Mouse (Mus musculus): ENCODE measurements around the gene Brinp3. TPM values are rescaled to one million over a fixed set of nuclear protein-coding genes. Genes with fewer than 3 reads are reported as not detected.

Gene Brinp3
- polyA plus RNA-seq, 1 experiment, result 0.12 TPM

DNA sequence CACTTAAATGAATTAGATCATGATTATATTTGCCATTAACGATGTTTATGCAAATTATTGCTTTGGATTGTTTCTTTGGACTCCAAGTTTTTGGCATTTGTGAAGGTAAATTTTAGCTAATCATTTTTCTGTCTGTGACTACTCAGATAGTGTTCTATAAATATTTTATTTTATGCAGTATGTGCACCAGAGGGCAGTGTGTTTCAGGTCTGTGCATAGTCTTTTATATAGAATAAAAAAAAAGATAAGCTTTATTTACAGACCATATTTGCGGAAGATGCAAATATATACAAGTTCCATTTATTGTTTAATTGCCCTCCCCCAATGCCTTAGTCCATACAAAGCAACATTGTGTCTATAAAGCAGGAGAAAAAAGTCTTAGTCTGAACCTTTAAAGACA, 20.8 kb downstream of the Brinp3 start:
- DNase-seq, result no peak
- H3K36me3 ChIP-seq (ENCODE audit: control insufficient read depth, insufficient read depth, low read length), result no peaks in the 10 kb centered on the region
- H3K27ac ChIP-seq (ENCODE audit: control insufficient read depth, insufficient read depth, low read length), result no peak overlapping the region
- H3K27me3 ChIP-seq (ENCODE audit: control insufficient read depth, insufficient read depth, low read length), result no peaks in the 10 kb centered on the region
- H3K4me1 ChIP-seq (replicated peaks; ENCODE audit: control insufficient read depth, insufficient read depth, low read length), result no peaks in the 10 kb centered on the region
- 76% methylated on average over 2 of the region's 2 CpGs for WGBS
- no peak for TF ChIP-seq POLR2A (IDR thresholded peaks at IDR 0.05; ENCODE audit: control insufficient read depth, extremely low read depth, insufficient read depth, low read length, poor library complexity)
- TF ChIP-seq CTCF (IDR thresholded peaks at IDR 0.05; ENCODE audit: borderline replicate concordance, control insufficient read depth, extremely low read depth, insufficient read depth, low read length, poor library complexity), result no peak
- H3K4me3 ChIP-seq (ENCODE audit: control insufficient read depth, insufficient read depth, low read length), result no peak overlapping the region

DNA sequence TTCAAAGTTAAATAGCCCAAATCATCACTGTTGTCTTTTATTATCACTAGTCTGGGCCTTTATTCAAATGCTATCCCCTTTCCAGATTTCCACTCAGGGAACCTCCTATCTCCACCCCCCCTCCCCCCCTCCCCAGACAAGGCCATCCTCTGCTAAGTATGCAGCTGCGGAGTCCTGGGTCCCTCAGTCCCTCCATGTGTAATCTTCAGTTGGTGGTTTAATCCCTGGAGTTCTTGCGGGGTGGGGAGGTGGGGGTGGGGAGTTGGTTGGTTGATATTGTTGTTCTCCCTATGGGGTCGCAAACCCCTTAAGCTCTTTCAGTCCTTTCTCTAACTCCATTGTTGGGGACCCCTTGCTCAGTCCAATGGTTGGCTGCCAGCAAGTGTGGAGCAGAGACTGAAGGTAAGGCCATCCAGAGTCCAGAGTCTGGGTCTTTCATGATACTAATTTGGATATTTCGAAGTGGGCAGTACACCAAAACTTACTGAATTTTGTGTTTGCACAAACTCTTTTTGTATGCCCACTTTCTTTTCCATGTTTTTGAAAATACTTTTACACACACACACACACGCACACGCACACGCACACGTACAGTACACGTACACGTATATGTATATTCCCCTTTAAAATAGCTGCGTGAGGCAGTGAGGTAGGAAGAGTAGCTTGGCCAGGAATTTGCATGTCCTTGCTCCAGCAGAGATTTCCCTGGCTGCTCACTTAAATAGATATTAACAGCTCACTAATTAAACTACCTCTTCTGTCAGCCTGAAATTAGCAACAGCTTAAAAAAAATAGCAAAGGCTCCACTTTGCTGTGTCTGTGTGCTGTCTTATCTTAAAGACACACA, 29.4 kb downstream of the Brinp3 start:
- 84% methylated on average over 11 of the region's 11 CpGs for WGBS
- H3K27ac ChIP-seq (ENCODE audit: control insufficient read depth, insufficient read depth, low read length), result no peak overlapping the region

DNA sequence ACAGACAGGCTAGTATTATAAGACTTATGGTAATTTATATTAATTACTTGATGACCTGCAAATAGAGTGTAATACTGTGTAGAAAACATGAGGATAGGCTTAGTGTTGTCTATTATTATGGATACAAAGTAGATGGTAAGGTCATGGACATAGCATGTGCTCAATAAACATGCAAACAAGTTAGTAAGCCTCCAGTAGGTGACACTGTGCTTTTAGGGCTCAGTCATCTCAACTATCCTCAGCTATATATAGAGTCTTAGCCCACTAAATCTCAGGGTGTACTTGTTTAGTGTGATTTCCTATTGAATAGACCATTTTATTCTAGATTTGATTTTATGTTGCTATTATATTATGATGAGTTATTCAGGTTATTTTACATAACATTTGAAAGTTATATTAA, 34.0 kb downstream of the Brinp3 start:
- no peaks in the 10 kb centered on the region for H3K27me3 ChIP-seq (ENCODE audit: control insufficient read depth, insufficient read depth, low read length)
- H3K4me3 ChIP-seq (ENCODE audit: control insufficient read depth, insufficient read depth, low read length), result no peak overlapping the region
- no peak overlapping the region for H3K27ac ChIP-seq (ENCODE audit: control insufficient read depth, insufficient read depth, low read length)
- H3K36me3 ChIP-seq (ENCODE audit: control insufficient read depth, insufficient read depth, low read length), result no peaks in the 10 kb centered on the region
- no peak for DNase-seq
- no peaks in the 10 kb centered on the region for H3K4me1 ChIP-seq (replicated peaks; ENCODE audit: control insufficient read depth, insufficient read depth, low read length)
- no peak for TF ChIP-seq CTCF (IDR thresholded peaks at IDR 0.05; ENCODE audit: borderline replicate concordance, control insufficient read depth, extremely low read depth, insufficient read depth, low read length, poor library complexity)
- no peak for TF ChIP-seq POLR2A (IDR thresholded peaks at IDR 0.05; ENCODE audit: control insufficient read depth, extremely low read depth, insufficient read depth, low read length, poor library complexity)

More for the DNA sequence above, 29.4 kb downstream of the Brinp3 start:
- Histone ChIP-seq H3K36me3 (ENCODE audit: control insufficient read depth, insufficient read depth, low read length) (no peaks in the 10 kb centered on the region), H3K4me1 (replicated peaks; ENCODE audit: control insufficient read depth, insufficient read depth, low read length) (no peaks in the 10 kb centered on the region), H3K27me3 (ENCODE audit: control insufficient read depth, insufficient read depth, low read length) (no peaks in the 10 kb centered on the region), H3K4me3 (ENCODE audit: control insufficient read depth, insufficient read depth, low read length) (no peak overlapping the region)
- TF ChIP-seq CTCF (IDR thresholded peaks at IDR 0.05; ENCODE audit: borderline replicate concordance, control insufficient read depth, extremely low read depth, insufficient read depth, low read length, poor library complexity) (no peak), POLR2A (IDR thresholded peaks at IDR 0.05; ENCODE audit: control insufficient read depth, extremely low read depth, insufficient read depth, low read length, poor library complexity) (no peak)
- no peak for DNase-seq

DNA sequence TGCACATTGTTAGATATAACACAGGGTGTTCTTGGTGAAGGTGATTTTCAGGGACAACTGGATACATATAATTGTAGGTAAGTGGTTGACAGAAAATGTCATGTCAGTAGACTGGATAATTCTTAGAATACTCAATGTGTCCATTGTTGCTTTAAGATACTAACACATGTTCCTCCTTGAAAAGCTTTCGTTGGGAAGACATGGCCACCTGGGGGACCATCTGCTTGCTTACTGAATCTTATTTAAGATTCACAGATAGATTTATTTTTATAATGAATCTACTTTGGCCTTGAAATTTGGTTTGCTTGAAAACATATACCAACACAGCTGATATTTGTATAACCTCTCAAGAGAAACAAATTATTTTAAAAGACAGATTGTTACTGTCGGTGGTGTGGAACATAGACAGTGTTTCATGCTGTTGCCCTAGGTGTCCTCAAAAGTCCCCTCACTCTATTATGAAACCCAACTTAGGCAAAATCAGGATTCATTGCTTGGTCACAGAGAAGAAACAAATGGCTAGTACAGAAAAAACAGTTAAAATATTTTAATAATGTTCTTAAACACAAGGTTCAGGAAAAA, 52.4 kb downstream of the Brinp3 start:
- Histone ChIP-seq H3K4me3 (ENCODE audit: control insufficient read depth, insufficient read depth, low read length) (no peak overlapping the region), H3K27me3 (ENCODE audit: control insufficient read depth, insufficient read depth, low read length) (no peaks in the 10 kb centered on the region), H3K4me1 (replicated peaks; ENCODE audit: control insufficient read depth, insufficient read depth, low read length) (no peaks in the 10 kb centered on the region), H3K27ac (ENCODE audit: control insufficient read depth, insufficient read depth, low read length) (no peak overlapping the region), H3K36me3 (ENCODE audit: control insufficient read depth, insufficient read depth, low read length) (no peaks in the 10 kb centered on the region)
- no peak for DNase-seq
- 95% methylated on average over 2 of the region's 2 CpGs for WGBS
- TF ChIP-seq CTCF (IDR thresholded peaks at IDR 0.05; ENCODE audit: borderline replicate concordance, control insufficient read depth, extremely low read depth, insufficient read depth, low read length, poor library complexity) (no peak), POLR2A (IDR thresholded peaks at IDR 0.05; ENCODE audit: control insufficient read depth, extremely low read depth, insufficient read depth, low read length, poor library complexity) (no peak)

DNA sequence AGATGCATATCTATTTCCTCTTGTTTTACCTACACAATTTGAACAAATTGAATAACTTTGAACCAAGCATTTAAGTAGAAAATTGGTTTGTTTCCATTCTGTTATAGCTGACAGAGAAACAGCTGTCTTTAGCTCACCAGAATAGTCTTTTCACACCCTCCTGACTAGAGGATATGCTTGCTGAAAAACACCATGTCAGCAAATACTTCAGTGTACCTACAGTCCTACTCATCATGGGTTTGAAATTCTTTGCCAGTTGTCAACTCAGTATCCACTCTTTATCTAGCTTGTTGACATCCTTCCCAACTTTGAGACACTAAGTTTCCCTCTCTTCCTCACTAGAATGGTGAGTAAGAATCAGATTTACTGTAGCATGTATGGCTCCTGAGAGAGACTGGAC, 62.4 kb downstream of the Brinp3 start:
- no peak overlapping the region for H3K4me3 ChIP-seq (ENCODE audit: control insufficient read depth, insufficient read depth, low read length)
- no peaks in the 10 kb centered on the region for H3K36me3 ChIP-seq (ENCODE audit: control insufficient read depth, insufficient read depth, low read length)
- no peak for DNase-seq
- no peaks in the 10 kb centered on the region for H3K27me3 ChIP-seq (ENCODE audit: control insufficient read depth, insufficient read depth, low read length)
- no peaks in the 10 kb centered on the region for H3K4me1 ChIP-seq (replicated peaks; ENCODE audit: control insufficient read depth, insufficient read depth, low read length)
- H3K27ac ChIP-seq (ENCODE audit: control insufficient read depth, insufficient read depth, low read length), result no peak overlapping the region
- TF ChIP-seq POLR2A (IDR thresholded peaks at IDR 0.05; ENCODE audit: control insufficient read depth, extremely low read depth, insufficient read depth, low read length, poor library complexity) (no peak), CTCF (IDR thresholded peaks at IDR 0.05; ENCODE audit: borderline replicate concordance, control insufficient read depth, extremely low read depth, insufficient read depth, low read length, poor library complexity) (no peak)

DNA sequence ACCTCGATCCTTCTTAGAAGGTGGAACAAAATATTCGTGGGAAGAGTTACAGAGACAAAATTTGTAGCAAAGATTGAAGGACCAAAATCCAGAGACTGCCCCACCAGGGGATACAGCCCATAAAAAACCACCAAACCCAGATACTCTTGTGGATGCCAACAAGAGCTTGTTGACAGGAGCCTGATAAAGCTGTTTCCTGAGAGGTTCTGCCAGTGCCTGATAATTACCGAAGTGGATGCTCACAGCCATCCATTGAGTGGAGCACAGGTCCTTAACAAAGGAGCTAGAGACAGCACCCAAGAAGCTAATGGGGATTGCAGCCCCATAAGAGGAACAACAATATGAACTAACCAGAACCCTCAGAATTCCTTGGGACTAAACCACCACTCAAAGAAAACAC, 67.6 kb downstream of the Brinp3 start:
- Histone ChIP-seq H3K27me3 (ENCODE audit: control insufficient read depth, insufficient read depth, low read length) (no peaks in the 10 kb centered on the region), H3K27ac (ENCODE audit: control insufficient read depth, insufficient read depth, low read length) (no peak overlapping the region), H3K4me1 (replicated peaks; ENCODE audit: control insufficient read depth, insufficient read depth, low read length) (no peaks in the 10 kb centered on the region), H3K4me3 (ENCODE audit: control insufficient read depth, insufficient read depth, low read length) (no peak overlapping the region), H3K36me3 (ENCODE audit: control insufficient read depth, insufficient read depth, low read length) (no peaks in the 10 kb centered on the region)
- WGBS, result 82% methylated on average over 3 of the region's 3 CpGs
- DNase-seq, result no peak
- TF ChIP-seq CTCF (IDR thresholded peaks at IDR 0.05; ENCODE audit: borderline replicate concordance, control insufficient read depth, extremely low read depth, insufficient read depth, low read length, poor library complexity) (no peak), POLR2A (IDR thresholded peaks at IDR 0.05; ENCODE audit: control insufficient read depth, extremely low read depth, insufficient read depth, low read length, poor library complexity) (no peak)

Measured in thymus, adult 2 months (tissue).